Comparison of ENCODE assay signal across 8 mouse cellular contexts in the genomic region with DNA sequence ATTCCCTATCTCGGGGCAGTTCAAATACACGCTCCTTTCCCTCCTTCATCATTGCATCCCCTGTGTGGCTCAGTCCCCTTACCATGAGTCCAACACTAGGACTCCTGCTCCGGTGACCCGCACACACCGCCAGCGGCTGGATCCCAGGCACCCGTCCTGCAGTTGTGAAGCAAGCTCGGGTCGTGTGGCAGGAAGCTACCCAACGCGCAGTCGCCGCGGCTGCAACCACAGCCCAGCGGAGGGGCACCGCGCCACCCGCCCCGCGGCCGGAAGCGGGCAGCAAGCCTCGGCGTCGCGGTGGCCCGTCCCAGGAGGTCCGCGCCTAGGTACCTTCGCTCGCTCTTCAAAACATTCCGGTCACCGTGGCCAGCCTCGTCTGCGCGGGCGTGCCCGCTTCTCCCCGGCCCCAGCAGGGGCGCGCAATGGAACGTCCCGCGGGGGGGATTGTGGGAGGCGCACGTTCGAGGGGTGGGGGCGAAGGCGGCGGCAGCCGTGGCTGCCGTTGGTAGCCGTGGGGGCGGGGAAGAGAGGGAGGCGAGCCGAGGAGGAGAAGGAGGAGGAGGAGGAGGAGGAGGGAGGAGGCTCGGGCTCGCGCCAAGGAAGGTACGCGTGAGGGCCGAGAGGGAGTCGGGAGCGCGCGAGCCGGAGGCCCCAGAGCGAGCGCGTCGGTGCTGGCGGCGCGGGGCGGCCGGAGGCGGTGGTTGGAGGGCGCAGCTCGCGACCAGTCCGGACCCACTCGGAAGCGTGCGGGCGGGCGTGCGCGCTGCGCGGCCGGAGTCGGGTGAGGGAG. TPM values are rescaled to one million over a fixed set of nuclear protein-coding genes. Genes with fewer than 3 reads are reported as not detected.
DNase-seq lines count a peak whose midpoint lies in the region; ATAC-seq and TF ChIP-seq lines count a peak whose summit lies in the region.

No protein-coding gene starts in this region.

- peak; percentile 90 for ATAC-seq in forebrain, embryonic 13.5 days
- ATAC-seq in liver, postnatal 0 days = peak; percentile 82
- ATAC-seq in neural tube, embryonic 13.5 days (ENCODE audit: low read depth) = peak; percentile 95

- no peak for TF ChIP-seq EP300 in liver, postnatal 0 days (IDR thresholded peaks at IDR 0.05; ENCODE audit: low read depth)

- H3K4me1 ChIP-seq in forebrain, embryonic 13.5 days = peaks cover 45% of the 10 kb centered on the region
- peaks cover 28% of the 10 kb centered on the region for H3K4me1 ChIP-seq in liver, postnatal 0 days (ENCODE audit: insufficient read depth)
- peaks cover 47% of the 10 kb centered on the region for H3K4me1 ChIP-seq in neural tube, embryonic 13.5 days (replicated peaks)

- peak; percentile 29; the same call in 1 of the 2 replicates for TF ChIP-seq CTCF in liver, postnatal 0 days (IDR thresholded peaks at IDR 0.05; ENCODE audit: low read depth)

- no peaks in the 10 kb centered on the region for H3K27me3 ChIP-seq in forebrain, embryonic 13.5 days
- H3K27me3 ChIP-seq in liver, postnatal 0 days (ENCODE audit: insufficient read depth, low read length) = no peaks in the 10 kb centered on the region
- no peaks in the 10 kb centered on the region for H3K27me3 ChIP-seq in neural tube, embryonic 13.5 days

- peak overlapping the region; percentile 99 for H3K27ac ChIP-seq in forebrain, embryonic 13.5 days
- H3K27ac ChIP-seq in liver, postnatal 0 days (ENCODE audit: low read depth) = peak overlapping the region; percentile 99
- H3K27ac ChIP-seq in neural tube, embryonic 13.5 days (replicated peaks) = peak overlapping the region; percentile 99

- WGBS in forebrain, embryonic 13.5 days = under 1% methylated on average over 70 of the region's 92 CpGs
- WGBS in liver, postnatal 0 days (ENCODE audit: insufficient replicate concordance) = under 1% methylated on average over 50 of the region's 92 CpGs
- WGBS in neural tube, embryonic 13.5 days = under 1% methylated on average over 84 of the region's 92 CpGs

- no peaks in the 10 kb centered on the region for H3K36me3 ChIP-seq in forebrain, embryonic 13.5 days (ENCODE audit: poor library complexity, severe bottlenecking)
- no peaks in the 10 kb centered on the region for H3K36me3 ChIP-seq in liver, postnatal 0 days (replicated peaks; ENCODE audit: insufficient read depth, low read length)
- H3K36me3 ChIP-seq in neural tube, embryonic 13.5 days = no peaks in the 10 kb centered on the region

- intact Hi-C loops in heart, postnatal 10 days (cut with DNase I) = loop anchor here (5.0 kb wide), 1 partner anchor 42 kb away; no protein-coding TSS in a partner anchor

- peak overlapping the region; percentile 89 for H3K4me3 ChIP-seq in forebrain, embryonic 13.5 days
- H3K4me3 ChIP-seq in liver, postnatal 0 days (ENCODE audit: low read depth, low read length) = peak overlapping the region; percentile 91
- H3K4me3 ChIP-seq in neural tube, embryonic 13.5 days = peak overlapping the region; percentile 79

- H3K9ac ChIP-seq in forebrain, embryonic 13.5 days = peak overlapping the region; percentile 92
- H3K9ac ChIP-seq in liver, postnatal 0 days (replicated peaks) = peak overlapping the region; percentile 97
- peak overlapping the region; percentile 93 for H3K9ac ChIP-seq in neural tube, embryonic 13.5 days

- H3K9me3 ChIP-seq in forebrain, embryonic 13.5 days (replicated peaks) = no peaks in the 10 kb centered on the region
- H3K9me3 ChIP-seq in liver, postnatal 0 days (ENCODE audit: low read length) = no peaks in the 10 kb centered on the region
- no peaks in the 10 kb centered on the region for H3K9me3 ChIP-seq in neural tube, embryonic 13.5 days

- DNase-seq in ES-CJ7 (ENCODE audit: low read depth, low spot score) = peak; percentile 85
- DNase-seq in c-Kit-positive CD71-positive TER-119-positive erythroid progenitor cells, embryonic 14.5 days (ENCODE audit: low spot score) = peak; percentile 80
- peak; percentile 94 for DNase-seq in heart, postnatal 10 days
- DNase-seq in kidney, postnatal 4 days = peak; percentile 95 to 96
- peak; percentile 93 for DNase-seq in liver, postnatal 0 days
- peak; percentile 71 for DNase-seq in telencephalon, adult 2 months (ENCODE audit: low read depth, low spot score)

- H3K4me2 ChIP-seq in forebrain, embryonic 13.5 days = peak overlapping the region; percentile 70
- peak overlapping the region; percentile 77 for H3K4me2 ChIP-seq in liver, postnatal 0 days (ENCODE audit: low read depth, low read length)
- H3K4me2 ChIP-seq in neural tube, embryonic 13.5 days = peak overlapping the region; percentile 87

RNA-seq across cellular contexts. Expression of a gene that starts 0.4 kb away (rescaled TPM):
- 21.8 and 24.4 TPM in 2 replicates for polyA plus RNA-seq in forebrain, embryonic 13.5 days (2015; fragmentation: Nextera tagmentation; extraction: Ambion mirVana)
- total RNA-seq in heart, postnatal 10 days (2021) = 10 to 100 TPM; 45.4 to 46.0 TPM
- 3.7 and 4.1 TPM in 2 replicates for polyA plus RNA-seq in liver, postnatal 0 days (2015; fragmentation: Nextera tagmentation; extraction: Ambion mirVana)
- 19.1 and 20.6 TPM in 2 replicates for polyA plus RNA-seq in neural tube, embryonic 13.5 days (2015; fragmentation: Nextera tagmentation; extraction: Ambion mirVana)

RNA-seq across cellular contexts. Expression of a gene that starts 1.0 kb away (rescaled TPM):
- 139 and 145 TPM in 2 replicates for polyA plus RNA-seq in forebrain, embryonic 13.5 days (2015; fragmentation: Nextera tagmentation; extraction: Ambion mirVana)
- 100 to 1,000 TPM; 105 to 114 TPM for total RNA-seq in heart, postnatal 10 days (2021)
- polyA plus RNA-seq in liver, postnatal 0 days (2015; fragmentation: Nextera tagmentation; extraction: Ambion mirVana) = 59.1 and 60.9 TPM in 2 replicates
- polyA plus RNA-seq in neural tube, embryonic 13.5 days (2015; fragmentation: Nextera tagmentation; extraction: Ambion mirVana) = 145 and 152 TPM in 2 replicates

RNA-seq across cellular contexts. Expression of a gene that starts 36.2 kb away (rescaled TPM):
- polyA plus RNA-seq in forebrain, embryonic 13.5 days (2015; fragmentation: Nextera tagmentation; extraction: Ambion mirVana) = 40.3 and 48.5 TPM in 2 replicates
- 10 to 100 TPM; 22.8 to 24.3 TPM for total RNA-seq in heart, postnatal 10 days (2021)
- 9.8 and 9.9 TPM in 2 replicates for polyA plus RNA-seq in liver, postnatal 0 days (2015; fragmentation: Nextera tagmentation; extraction: Ambion mirVana)
- polyA plus RNA-seq in neural tube, embryonic 13.5 days (2015; fragmentation: Nextera tagmentation; extraction: Ambion mirVana) = 41.1 and 45.3 TPM in 2 replicates

Comparison
In these comparisons a context has a peak if more than half of its experiments do, and no peak if none do; other contexts are left out.
1. Peak in every context shown above with its lines: DNase-seq, ATAC-seq, H3K4me3 ChIP-seq and H3K27ac ChIP-seq.